Mouse (Mus musculus) kidney, adult 2 months (tissue): ENCODE data around the gene Ccna2.

Experiments
- CTCF ChIP-seq: fragments of 200-500 bp; conservative IDR thresholded peaks from 2 replicates; pipeline ENCODE4 v1.5.1; 2011; ENCODE audit warnings: low read depth, mild to moderate bottlenecking, control low read depth, low read length, moderate library complexity, mixed read lengths; ENCODE audit not compliant: insufficient read depth, insufficient read length
- POLR2A ChIP-seq: fragments of 200-500 bp; IDR thresholded peaks from one replicate; pipeline ENCODE4 v1.6.1; 2011; ENCODE audit warnings: low read depth, low read length, control low read depth

- no peak for TF ChIP-seq POLR2A
- TF ChIP-seq CTCF, result no peak
These were observed 12.3 kb downstream of the Ccna2 start for GRCm38 (mm10) chr3:36559606-36560005.
